Mouse (Mus musculus) telencephalon, adult 2 months (tissue): Measurements from ENCODE around the gene Tmem266.

ENCODE experiments used
- DNase-seq: peaks from one replicate; pipeline ENCODE4 v3.0.0-alpha.2; 2011; ENCODE audit warnings: low read depth, low spot score

Tmem266 gene

DNA sequence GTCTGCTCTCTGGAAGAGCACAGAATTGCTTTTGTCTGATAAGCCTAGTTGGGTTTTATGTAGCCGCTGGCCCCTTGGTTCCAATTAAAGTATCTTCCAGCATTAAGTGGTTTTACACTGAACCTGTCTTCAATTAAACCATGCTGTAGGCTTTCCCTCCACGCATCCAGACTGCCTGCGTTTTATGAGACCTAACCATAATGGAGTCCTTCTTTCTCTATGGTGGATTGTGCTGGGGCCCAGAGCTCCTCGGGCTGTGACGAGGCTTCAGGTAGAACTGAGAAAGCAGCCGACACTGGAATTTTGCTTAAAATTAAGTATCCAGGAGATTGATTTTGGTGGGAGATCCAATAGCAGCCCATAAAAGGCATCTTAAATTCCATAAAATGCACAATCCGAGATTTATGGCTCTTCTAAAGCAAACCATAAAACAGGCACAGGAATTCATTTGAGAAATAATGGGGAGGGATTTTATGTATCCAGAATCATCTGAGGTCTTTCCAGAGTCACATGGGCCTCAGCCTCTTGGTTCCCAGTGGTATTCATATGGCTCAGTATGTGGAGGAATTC, 72.4 kb downstream of the Tmem266 start:
- DNase-seq: no peak

DNA sequence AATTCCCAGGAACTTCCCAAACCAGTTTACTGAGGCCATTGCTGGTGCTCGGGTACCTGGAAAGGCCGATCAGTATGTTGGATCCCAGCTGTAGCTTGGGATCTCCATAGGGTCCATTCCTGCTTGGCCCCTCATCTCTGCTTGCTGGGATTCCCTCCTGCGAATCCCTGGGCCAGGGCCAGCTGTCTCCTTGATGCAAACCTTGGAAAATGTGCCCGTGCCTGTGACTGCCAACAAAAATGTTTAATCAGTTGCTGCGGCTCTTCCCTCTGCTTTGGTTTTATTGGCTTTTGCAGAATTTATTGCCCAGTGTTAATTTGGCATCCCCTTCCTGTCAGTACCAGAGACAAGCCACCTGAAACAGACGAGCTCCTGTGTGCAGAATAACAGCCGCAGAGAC, 75.6 kb downstream of the Tmem266 start:
- no peak for DNase-seq

DNA sequence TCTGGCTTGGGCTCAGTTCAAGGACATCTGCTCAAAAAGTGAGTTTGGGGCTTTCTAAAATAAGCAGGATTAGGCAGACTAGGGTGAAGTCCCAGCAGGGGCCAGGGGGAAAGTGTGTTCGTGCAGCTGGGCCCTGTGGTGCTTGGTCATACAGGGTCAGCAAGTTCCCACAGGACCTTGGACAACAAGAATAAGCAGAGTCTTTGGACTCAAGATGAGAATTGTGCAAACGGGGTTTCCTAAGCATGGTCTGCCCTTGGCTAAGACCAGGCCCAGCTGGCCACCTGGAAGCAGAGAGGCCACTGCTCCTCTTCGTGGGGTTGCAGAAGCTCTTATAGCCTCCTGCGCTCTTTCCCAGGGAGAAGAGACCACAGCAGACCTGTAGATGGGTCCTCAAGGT, 77.5 kb downstream of the Tmem266 start:
- DNase-seq: no peak

DNA sequence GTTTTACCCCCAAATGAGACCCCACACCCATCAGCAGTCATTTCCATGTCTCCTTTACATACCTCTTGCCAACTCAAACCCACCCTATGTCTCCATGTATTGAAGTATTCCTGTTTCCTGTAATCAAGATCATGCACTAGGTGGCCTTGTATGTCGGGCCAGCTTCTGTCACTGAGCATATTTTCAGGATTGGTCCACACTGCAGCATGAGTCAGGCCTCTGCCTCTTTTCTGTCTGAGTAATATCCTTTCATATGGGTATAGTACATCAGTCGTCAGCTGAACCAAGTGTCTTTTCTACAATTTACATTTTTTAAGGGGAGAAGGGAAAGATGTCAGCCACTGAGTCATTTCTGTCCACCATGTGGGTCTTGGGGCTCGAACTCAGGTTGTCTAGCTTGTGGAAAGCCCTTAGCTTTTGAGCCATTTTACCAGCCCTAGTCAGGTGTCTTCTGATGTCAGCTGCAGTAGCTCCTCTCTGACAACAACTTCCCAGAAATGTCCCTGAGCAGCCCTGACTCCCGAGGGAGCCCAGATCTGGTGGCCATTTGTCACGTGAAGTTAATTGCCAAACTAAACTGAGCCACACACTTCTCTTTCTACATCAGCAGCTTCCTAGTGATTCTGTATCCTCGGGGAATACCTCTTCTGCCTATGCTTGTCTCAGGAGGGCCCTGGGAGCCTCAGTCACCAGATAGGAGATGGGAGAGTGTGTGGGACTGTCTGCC, 78.4 kb downstream of the Tmem266 start:
- DNase-seq: no peak

DNA sequence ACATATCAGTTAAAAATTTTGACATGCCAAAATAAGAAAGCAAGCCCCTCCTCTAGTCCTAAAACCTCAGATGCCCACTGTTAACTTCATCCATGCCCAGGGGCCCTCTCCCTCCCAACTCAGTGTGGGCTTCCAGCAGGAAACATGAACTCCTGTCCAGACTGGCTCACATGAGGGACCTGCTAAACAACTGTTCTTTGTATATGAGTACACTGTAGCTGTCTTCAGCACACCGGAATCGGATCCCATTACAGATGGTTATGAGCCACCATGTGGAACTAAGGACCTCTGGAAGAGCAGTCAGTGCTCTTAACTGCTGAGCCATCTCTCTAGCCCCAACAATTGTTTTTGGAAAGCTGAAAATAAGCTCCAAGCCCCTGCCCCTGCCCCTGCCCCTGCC, 80.1 kb downstream of the Tmem266 start:
- DNase-seq: no peak

DNA sequence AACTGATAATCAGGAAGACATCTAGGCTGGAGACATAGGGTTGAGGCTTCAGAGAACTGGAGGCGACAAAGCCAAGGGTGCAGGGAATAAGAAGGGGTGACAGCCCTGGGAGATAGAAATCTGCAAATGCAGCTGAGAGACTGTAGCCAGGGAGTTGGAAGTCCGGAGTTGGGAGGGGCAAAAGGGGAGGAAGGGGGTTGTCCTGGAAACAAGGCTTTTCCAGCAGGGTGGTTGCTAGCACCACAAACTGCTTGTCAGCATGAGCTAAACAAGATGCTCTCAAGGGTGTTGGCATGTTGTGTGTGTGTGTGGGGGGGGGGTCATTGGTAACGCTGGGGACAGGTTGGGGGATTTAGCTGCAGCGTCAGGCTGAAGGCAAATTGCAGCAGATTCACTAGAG, 82.1 kb downstream of the Tmem266 start:
- no peak for DNase-seq

DNA sequence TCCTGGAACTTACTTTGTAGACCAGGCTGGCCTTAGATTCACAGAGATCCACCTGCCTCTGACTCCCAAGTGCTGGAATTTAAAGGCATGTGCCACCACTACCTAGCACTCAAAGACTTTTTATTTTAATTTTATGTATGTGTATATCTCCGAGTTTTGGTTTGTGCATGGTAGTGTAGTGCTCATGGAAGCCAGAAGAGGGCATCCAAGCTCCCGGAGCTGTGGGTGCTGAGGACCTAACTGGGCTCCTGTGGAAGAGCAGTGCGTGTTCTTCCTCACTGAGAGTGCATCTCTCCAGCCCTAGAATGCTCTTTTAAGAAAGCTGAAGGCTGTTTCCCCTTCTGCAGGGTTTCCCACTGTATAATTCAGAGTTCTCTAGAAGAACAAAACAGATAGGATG, 83.1 kb downstream of the Tmem266 start:
- no peak for DNase-seq

DNA sequence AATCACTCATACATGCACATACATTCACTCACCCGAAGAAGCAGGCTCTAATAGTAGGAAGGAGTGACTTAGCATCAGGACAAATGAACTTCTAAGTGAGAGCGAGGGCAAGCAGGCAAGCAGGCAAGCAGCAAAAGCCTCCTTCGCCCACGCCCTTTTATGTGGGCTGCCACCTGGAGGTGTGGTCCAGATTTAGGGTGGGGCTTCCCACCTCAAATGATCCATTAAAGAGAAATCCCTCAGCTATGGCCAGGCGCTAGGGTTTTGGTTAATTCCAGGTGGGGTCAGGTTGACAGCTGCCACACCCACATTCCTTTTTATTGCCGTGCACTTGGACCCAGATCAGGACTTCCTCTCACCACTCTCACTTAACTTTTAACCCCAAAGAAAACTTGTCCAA, 83.7 kb downstream of the Tmem266 start:
- DNase-seq: no peak

DNA sequence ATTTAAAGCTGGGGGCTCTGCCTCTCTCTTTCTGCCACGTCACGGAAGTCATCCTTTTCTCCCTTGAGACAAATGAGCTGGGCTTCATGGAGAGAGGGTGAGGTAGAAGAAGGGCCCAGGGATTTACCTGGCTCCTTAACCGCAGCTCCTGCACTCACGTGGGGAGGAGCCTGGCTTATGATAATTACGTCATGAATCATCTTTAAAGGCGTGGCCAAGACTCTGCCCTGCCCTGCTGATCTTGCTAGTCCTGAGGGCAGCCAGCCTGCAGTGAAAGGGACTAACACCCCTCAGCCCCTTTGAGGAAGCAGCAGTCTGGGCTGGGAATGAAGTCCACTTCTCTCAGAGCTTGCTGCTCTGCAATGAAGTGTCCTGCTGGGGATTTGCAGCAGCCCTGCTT, 84.4 kb downstream of the Tmem266 start:
- DNase-seq: no peak

DNA sequence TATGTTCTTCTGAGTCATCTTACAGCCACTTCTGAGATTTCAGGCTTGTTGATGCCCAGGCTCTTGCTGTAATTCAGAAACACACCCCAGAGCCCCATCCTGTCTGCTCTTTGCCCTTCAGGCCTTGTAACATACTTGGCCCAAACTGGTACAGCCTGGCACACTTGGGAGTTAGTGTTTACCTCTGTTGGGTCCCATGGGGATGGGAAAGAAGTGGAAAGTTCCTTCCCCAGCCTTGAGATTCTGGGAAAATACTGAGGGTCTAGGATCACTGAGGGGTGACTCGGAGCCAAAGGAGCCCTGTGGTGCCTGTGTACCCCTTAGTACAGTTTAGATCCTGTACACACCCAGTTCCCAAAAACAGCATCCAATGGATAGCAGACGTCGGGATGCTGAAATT, 95.1 kb downstream of the Tmem266 start:
- no peak for DNase-seq

DNA sequence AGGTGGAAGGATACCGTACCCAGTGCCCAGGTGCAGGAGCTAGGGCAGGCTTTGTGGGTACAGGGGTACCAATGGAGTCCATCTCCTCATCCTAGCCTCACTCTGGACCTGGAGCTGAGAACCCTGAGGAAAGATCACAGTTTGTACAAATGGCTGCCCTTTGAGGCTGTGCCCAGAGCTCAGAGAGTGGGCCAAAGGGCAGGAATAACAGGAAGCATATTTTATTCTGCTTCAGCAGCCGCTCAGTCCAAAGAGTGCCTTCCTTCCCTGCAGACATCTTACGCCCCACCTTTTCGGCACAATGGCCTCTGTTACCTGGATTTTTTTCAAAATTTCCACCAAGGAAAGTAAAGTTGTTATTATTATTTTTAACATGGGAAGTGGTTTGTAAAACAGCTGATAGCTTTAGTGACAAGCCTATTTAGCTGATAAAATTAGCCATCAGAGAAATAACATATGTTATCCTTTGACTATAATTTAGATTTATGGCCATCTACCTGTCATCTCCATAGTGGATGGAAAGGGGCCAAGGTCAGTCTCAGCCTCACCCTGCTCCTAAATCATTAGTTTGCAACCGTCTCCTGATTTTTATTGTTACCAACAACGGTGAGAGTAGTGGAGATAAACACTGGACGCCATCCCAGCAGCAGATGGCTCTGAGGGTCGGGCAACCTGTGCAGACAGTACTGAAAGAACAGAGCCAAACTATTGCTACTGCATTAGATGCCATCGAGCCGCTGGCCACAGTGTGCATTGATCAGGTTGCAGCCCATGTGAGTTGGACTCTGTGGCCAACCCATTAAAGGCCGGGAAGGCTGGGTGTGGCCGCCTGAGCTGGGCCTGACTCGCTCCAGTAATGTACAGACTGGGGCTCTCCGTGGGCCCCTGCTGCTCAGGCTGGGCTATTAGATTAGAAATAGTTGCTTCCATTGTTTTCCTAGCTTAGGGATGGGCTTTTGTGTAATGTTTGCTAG, 97.0 kb downstream of the Tmem266 start:
- no peak for DNase-seq

DNA sequence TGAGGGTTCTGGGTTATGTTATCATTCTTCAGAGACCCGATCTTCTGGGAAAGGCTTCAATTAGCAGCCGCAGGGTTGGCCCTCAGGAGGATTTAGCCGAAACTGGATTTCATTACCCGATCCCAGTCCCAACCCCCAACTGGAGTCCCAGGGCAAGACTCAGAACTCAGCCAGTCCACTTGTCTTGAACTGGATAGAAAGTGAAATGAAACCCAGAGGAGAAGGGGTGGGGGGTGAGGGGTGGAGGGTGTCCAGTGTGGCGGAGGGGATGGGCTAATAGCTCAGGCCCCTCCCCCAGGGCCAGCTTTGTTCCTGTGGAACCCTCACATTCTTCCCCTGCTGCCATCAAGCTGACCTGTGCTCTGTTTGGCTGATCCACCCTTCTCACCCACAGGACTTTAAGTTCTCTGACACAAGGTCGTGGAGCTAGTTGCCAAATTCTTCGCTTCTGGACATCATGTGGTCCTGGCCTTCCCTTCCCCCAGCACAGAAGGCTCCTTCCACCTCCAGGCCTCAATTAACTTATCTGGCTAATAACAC, 98.6 kb downstream of the Tmem266 start:
- DNase-seq: no peak

DNA sequence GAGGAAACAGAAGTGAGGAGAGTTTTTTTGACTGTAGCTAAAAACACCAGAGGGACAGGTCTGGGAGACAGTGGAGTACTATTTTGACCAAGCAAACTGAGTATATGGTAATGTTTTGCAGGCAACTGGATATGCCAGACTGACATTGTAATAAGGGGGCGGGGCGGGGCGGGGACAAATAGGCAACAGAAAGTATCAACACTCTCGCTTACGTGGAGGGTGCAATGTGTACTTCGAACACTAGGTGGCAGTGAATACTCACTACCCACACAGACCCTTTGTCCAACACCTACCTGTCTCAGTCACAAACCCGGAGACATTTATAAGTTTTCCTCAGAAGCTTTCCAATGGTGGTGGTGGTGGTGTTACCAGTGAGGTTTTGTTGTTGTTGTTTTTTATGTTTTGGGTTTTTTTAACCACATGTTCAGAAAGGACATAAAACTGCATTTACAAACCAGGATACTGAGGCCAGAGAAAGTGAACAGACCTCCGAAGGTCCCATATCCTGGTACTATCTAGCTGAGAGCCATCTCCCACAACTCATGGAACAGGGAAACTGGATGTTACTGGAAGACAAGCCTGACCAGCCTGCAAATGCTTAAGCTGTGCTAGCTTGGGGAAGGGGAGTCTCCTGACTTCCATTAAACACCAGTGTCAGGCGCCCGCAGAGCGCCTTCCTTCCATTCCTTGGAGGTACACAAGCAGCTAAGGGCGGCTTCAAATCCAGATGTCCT, 102.7 kb downstream of the Tmem266 start:
- DNase-seq: peak; percentile 41

DNA sequence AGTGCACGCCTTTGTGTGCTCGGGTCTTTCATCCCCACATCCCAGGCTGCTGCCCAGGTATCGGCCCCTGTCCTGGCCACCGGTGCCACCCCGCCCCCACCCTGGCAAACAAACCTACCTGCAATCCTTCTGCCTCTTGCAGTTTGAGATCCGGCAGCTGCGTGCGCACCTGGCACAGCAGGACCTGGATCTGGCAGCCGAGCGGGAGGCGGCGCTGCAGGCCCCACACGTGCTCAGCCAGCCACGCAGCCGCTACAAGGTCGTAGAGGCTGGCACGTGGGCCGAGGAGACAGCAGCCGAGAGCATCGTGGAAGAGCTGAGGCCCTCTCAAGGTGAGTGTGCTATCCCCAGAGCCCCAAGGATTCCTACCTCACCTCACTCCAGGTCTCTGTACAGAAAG, 103.4 kb downstream of the Tmem266 start:
- DNase-seq: no peak

DNA sequence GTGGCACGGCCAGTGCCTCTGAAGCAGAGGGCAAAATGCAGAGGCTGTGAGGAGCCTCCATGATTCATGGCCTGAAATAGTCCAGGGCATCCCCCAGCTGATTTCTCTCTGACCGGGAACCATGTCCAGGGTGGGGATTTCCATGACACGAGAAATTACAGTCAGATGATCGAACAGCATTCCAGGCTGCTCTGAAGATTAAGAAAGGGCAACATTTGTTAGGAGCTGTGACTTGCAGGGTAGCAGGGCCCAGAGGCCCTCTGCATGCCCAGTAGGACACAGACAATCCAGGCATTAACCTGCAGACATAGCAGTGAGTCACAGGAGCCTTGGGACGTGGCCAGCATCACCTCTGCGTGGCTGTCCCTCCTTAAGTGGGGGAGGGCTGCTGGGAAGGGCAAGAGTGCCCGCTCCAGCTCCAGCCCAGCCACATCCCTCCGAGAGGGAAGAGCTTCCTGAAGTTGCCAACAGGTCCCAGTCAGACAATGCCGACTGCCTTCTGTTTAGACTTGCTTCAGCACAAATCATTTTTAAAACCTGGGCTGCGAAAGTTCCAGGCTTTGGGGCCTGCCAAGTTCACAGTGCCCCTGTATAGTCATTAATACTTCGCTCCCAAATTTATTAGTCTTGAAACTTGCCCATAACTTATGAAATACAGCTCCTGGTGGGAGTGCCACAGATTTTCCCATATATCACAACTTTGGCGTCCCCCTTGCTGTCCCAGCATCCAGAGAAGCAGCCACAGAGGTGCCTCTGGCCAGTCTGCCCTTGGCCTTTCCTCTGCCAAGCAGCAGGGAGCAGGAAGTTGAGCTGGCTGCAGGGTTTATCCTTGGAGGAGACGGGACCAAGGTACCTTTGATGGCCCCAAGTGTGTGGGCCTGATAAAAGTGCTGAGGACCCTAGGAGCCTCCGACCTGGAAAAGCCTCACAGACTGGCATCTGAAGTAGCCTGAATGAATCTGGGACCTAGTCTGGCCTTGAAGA, 105.9 kb downstream of the Tmem266 start:
- no peak for DNase-seq

DNA sequence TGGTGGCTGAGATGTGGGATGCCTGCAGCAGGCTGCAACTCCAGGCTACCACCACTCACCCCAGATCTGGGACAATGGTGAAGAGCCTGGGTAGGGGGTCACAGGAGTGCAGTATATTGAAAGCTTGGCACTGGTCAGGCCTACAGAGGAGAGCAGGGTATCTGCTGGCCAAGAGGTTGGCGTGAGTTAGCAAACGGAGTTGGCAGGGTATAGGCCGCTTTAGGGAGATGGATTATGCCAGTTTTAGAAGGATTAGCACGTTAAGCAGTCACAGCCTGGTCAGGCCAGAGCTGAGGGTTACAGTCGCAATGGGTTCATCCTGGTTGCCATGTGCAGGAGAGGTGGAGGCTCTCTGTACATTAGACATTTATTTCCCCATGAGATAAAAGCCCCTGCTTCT, 107.2 kb downstream of the Tmem266 start:
- DNase-seq: no peak

DNA sequence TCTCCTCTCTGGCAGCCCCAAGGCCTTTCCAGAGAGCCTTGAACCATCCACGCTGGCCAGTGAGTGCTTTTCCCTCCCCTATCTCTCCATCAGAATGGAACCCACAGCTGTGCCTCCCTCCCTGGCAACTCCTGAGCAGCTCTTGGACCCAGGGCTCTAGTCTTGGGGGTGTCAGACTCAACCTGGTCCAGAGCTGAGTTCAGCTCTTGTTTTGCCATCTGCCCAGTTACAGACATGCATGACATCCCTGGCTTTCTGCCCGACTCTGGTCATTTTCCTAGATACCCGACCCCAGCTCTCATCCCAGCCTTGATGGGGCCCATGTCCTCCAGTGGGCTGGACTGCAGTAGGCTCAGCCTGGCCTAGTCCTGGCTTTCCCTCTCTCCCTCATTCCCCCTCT, 111.7 kb downstream of the Tmem266 start:
- no peak for DNase-seq

DNA sequence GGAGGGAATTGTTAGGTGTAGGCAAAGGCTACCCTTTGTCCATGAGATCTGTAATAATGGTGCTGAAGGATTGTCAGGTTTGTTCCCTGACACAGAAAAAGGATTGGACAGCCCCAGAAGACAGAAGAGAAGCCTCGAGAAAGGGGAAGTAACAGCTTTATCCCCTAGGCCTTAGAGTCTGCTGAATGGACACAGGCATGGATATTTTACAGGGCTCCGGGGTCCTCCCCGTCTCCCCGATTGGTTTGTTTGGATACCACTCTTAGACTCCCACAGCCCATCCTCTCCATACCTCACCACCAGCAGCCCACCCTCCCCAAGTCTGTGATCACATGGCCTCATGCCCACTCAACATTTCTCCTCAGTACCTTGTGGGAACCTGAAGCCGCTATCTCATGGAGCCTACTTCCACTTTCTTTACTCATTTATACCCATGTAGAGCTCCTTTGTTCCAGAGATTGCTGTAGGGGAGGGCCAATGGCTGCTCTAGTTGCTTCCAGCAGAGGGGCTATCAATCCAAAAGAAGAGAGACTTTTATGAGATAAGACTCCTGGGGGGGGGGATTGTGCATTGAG, 112.6 kb downstream of the Tmem266 start:
- no peak for DNase-seq

DNA sequence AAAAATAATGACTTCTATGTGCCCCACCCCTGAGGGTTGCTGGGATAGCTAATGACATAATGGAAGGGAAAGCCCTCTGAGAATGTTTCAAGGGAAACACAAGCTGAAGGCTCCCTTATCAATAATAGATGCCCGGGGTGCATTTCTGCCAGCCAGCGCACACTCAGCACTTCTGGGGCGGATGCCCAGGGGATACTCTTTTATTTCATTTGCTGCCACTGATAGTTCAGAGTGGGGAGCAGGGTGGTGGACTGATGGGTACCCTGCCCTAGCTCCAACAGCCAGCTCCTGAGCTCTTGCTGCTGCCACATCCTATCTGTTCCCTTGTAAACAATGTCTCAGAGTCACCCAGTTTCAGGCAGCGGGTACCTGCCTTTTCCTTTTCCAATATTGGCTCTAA, 120.8 kb downstream of the Tmem266 start:
- no peak for DNase-seq

DNA sequence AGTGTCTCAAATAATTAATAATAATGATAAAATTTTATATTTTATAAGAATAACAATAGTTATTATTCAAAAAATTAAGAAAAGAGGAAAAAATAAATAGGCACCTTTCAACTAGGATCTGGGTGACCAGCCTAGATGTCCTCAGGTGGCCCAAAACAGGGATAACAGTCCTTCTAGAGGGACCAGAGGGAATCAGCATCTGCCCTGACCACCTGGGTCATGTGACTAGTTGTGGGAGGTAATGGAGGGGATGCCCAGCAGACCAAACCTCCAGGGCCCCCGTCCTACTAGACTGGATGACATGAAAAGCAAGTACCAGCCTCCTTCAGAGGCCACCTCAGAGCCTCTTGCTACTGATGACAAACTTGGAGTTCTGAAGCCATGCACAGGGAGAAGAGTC, 122.4 kb downstream of the Tmem266 start:
- no peak for DNase-seq
